In the genomic region with DNA sequence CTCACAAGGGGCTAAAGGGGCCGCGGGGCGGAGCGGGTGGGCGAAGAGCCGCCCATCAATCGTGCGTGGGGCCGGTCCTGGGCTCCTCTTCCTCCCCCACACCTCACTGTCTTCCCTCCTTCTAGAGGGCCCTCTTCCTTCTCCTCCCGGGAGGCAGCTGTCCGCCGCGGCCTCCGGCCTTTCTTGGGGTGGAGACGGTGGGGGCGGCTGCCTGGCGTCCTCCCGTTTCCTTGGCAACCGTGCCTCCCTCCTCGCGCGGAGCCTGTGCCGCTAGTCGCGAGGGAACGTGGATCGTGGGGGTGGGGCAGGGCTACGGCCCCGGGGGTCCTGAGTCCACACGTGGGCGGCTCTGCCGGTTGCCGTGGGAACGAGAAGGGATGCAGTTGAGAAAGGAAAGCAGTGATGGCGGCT, we compare ENCODE assay signal across 8 mouse cellular contexts. TPM values are rescaled to one million over a fixed set of nuclear protein-coding genes. Genes with fewer than 3 reads are reported as not detected.
DNase-seq lines count a peak whose midpoint lies in the region; ATAC-seq and TF ChIP-seq lines count a peak whose summit lies in the region.

TSS of gene March10 (minus strand) at position 239 of the 411 bp plus-strand sequence.

- no peak for TF ChIP-seq CTCF in small intestine, adult 2 months (IDR thresholded peaks at IDR 0.05; ENCODE audit: extremely low read depth, insufficient read length, insufficient replicate concordance, low read depth, low read length)

- H3K36me3 ChIP-seq in heart, embryonic 11.5 days (ENCODE audit: control insufficient read depth, insufficient read depth, low read length): no peaks in the 10 kb centered on the region
- H3K36me3 ChIP-seq in midbrain, embryonic 10.5 days: no peaks in the 10 kb centered on the region
- no peaks in the 10 kb centered on the region for H3K36me3 ChIP-seq in small intestine, adult 2 months (ENCODE audit: control insufficient read depth, insufficient read depth, low read length)

- peaks cover 4% of the 10 kb centered on the region; the same call in 1 of the 2 replicates for H3K4me1 ChIP-seq in heart, embryonic 11.5 days (ENCODE audit: control insufficient read depth, insufficient read depth, low read length)
- H3K4me1 ChIP-seq in midbrain, embryonic 10.5 days: peaks cover 21% of the 10 kb centered on the region
- peaks cover 3% of the 10 kb centered on the region; the same call in 1 of the 2 replicates for H3K4me1 ChIP-seq in small intestine, adult 2 months (ENCODE audit: control insufficient read depth, insufficient read depth, insufficient read length, low read length)

- no peaks in the 10 kb centered on the region for H3K9me3 ChIP-seq in heart, embryonic 11.5 days (replicated peaks; ENCODE audit: control insufficient read depth, low read length)
- no peaks in the 10 kb centered on the region for H3K9me3 ChIP-seq in midbrain, embryonic 10.5 days (replicated peaks)

- peak within 1 kb of the TSS; percentile 96 for H3K4me2 ChIP-seq in heart, embryonic 11.5 days

- peak; percentile 10 for DNase-seq in thymus, postnatal 14 days
- no peak for DNase-seq in thymus, postnatal 36 days
- DNase-seq in embryo, embryonic 11.5 days (ENCODE audit: low read depth, low spot score): peak; percentile 34
- DNase-seq in layer of hippocampus, adult 9-11 months: peak; percentile 74
- peak; percentile 75 for DNase-seq in midbrain, embryonic 10.5 days (ENCODE audit: low spot score)
- no peak for DNase-seq in spleen, adult 18-20 months

- peak within 1 kb of the TSS; percentile 53 for H3K4me3 ChIP-seq in heart, embryonic 11.5 days (ENCODE audit: low read depth, low read length)
- peak within 1 kb of the TSS; percentile 69 for H3K4me3 ChIP-seq in midbrain, embryonic 10.5 days
- peak within 1 kb of the TSS; percentile 41 for H3K4me3 ChIP-seq in small intestine, adult 2 months (ENCODE audit: low read depth, low read length)

- H3K27ac ChIP-seq in heart, embryonic 11.5 days (ENCODE audit: low read depth, low read length): no peak within 1 kb of the TSS
- H3K27ac ChIP-seq in midbrain, embryonic 10.5 days (replicated peaks): peak within 1 kb of the TSS; percentile 78
- no peak within 1 kb of the TSS for H3K27ac ChIP-seq in small intestine, adult 2 months (ENCODE audit: insufficient read depth, low read depth, low read length)

- peak; percentile 39; the same call in 1 of the 2 replicates for ATAC-seq in heart, embryonic 11.5 days (replicated peaks; ENCODE audit: insufficient number of reproducible peaks, low FRiP score, low TSS enrichment)

- no peak for TF ChIP-seq POLR2A in small intestine, adult 2 months (IDR thresholded peaks at IDR 0.05; ENCODE audit: low read depth, low read length)

- H3K27me3 ChIP-seq in heart, embryonic 11.5 days (ENCODE audit: control insufficient read depth, insufficient read depth, low read length): no peaks in the 10 kb centered on the region; the same call in 1 of the 2 replicates
- H3K27me3 ChIP-seq in midbrain, embryonic 10.5 days (ENCODE audit: low read depth, poor library complexity, severe bottlenecking): peaks cover 12% of the 10 kb centered on the region
- H3K27me3 ChIP-seq in small intestine, adult 2 months (ENCODE audit: control insufficient read depth, insufficient read depth, low read length): peaks cover 6% of the 10 kb centered on the region; the same call in 1 of the 2 replicates

- WGBS in heart, embryonic 11.5 days (ENCODE audit: insufficient replicate concordance): 2% methylated on average over 34 of the region's 35 CpGs
- 1% methylated on average over 35 of the region's 35 CpGs for WGBS in midbrain, embryonic 10.5 days
- WGBS in small intestine, adult 2 months: 14% methylated on average over 35 of the region's 35 CpGs

- H3K9ac ChIP-seq in heart, embryonic 11.5 days (ENCODE audit: low read depth, low read length): peak within 1 kb of the TSS; percentile 67

RNA-seq across cellular contexts. Expression of gene March10, which starts in this region (rescaled TPM):
- 0.19 and 0.30 TPM in 2 replicates for polyA plus RNA-seq in heart, embryonic 11.5 days (2014; fragmentation: Nextera tagmentation; extraction: Ambion mirVana)
- polyA plus RNA-seq in midbrain, embryonic 10.5 days (2016; fragmentation: Nextera tagmentation; extraction: Ambion mirVana): 0.41 TPM in 1 of 2 replicates, not detected in the other
- polyA plus RNA-seq in small intestine, adult 2 months (2012; rRNA removed): not detected in 2 replicates

Comparison
In these comparisons a context has a peak if more than half of its experiments do, and no peak if none do; other contexts are left out.
1. DNase-seq: peak in thymus, postnatal 14 days (single experiment), embryo, embryonic 11.5 days (single experiment) and layer of hippocampus, adult 9-11 months (single experiment); none in thymus, postnatal 36 days (0 of 2) and spleen, adult 18-20 months (0 of 2).
2. Peak in ATAC-seq, H3K4me3 ChIP-seq, H3K9ac ChIP-seq and H3K4me2 ChIP-seq in heart, embryonic 11.5 days; RNA of the gene not detected or under 1 TPM.
3. Peak in DNase-seq, H3K4me3 ChIP-seq and H3K27ac ChIP-seq in midbrain, embryonic 10.5 days; RNA of the gene not detected or under 1 TPM.
4. Peak in every context shown above with its lines, with median percentiles within 50 percentile points of each other: H3K4me3 ChIP-seq.